Mouse (Mus musculus): ENCODE results near the gene Cyp46a1. TPM values are rescaled to one million over a fixed set of nuclear protein-coding genes. Genes with fewer than 3 reads are reported as not detected.

Gene Cyp46a1
- total and polyA plus RNA-seq, 3 experiments = not detected

- H3K27me3 ChIP-seq (ENCODE audit: control insufficient read depth in 1 of 2, insufficient read depth in 2 of 2, low read length in 2 of 2) = no peaks in the 10 kb centered on the region
- H3K9me3 ChIP-seq (replicated peaks; ENCODE audit: insufficient read depth, low read length) = no peaks in the 10 kb centered on the region
Measured at GRCm38 (mm10) chr12:108386476-108387232, 52.5 kb downstream of the Cyp46a1 start.

GRCm38 (mm10) chr12:108389718-108390117 is 55.5 kb downstream of the Cyp46a1 start:
- H3K9me3 ChIP-seq (replicated peaks; ENCODE audit: insufficient read depth, low read length) = no peaks in the 10 kb centered on the region
- no peaks in the 10 kb centered on the region for H3K4me1 ChIP-seq (ENCODE audit: control insufficient read depth in 1 of 2, insufficient read depth in 2 of 2, low read length in 2 of 2)
- no peak overlapping the region for H3K27ac ChIP-seq (ENCODE audit: control insufficient read depth, low read depth, low read length)
- H3K4me3 ChIP-seq (ENCODE audit: control insufficient read depth in 1 of 2, insufficient read depth in 1 of 2, low read depth in 2 of 2, low read length in 2 of 2) = no peak overlapping the region
- H3K36me3 ChIP-seq (ENCODE audit: control insufficient read depth in 1 of 2, insufficient read depth in 2 of 2, low read length in 2 of 2) = no peaks in the 10 kb centered on the region
- DNase-seq (ENCODE audit: low read depth, low spot score) = no peak
- no peaks in the 10 kb centered on the region for H3K27me3 ChIP-seq (ENCODE audit: control insufficient read depth in 1 of 2, insufficient read depth in 2 of 2, low read length in 2 of 2)
- H3K9ac ChIP-seq (ENCODE audit: control insufficient read depth, low read depth, low read length, poor library complexity, severe bottlenecking) = no peak overlapping the region
- TF ChIP-seq MAZ (IDR thresholded peaks at IDR 0.05; ENCODE audit: low read depth, low read length) (no peak), BHLHE40 (IDR thresholded peaks at IDR 0.05; ENCODE audit: borderline replicate concordance, low read depth, low read length) (no peak), MYB (IDR thresholded peaks at IDR 0.05; ENCODE audit: low read depth, low read length) (no peak), USF2 (IDR thresholded peaks at IDR 0.05; ENCODE audit: borderline replicate concordance in 1 of 2, insufficient read depth in 1 of 2, low read depth in 1 of 2, low read length in 2 of 2) (no peak), CHD2 (IDR thresholded peaks at IDR 0.05; ENCODE audit: low read length) (no peak), POLR2AphosphoS5 (IDR thresholded peaks at IDR 0.05; ENCODE audit: borderline replicate concordance, low read depth, low read length) (no peak), TBP (IDR thresholded peaks at IDR 0.05; ENCODE audit: low read depth, low read length) (no peak), SMC3 (IDR thresholded peaks at IDR 0.05; ENCODE audit: low read depth, low read length) (no peak), UBTF (IDR thresholded peaks at IDR 0.05; ENCODE audit: borderline replicate concordance, insufficient read depth, low read depth, low read length) (no peak), POLR2AphosphoS2 (IDR thresholded peaks at IDR 0.05; ENCODE audit: low read length) (no peak), USF1 (IDR thresholded peaks at IDR 0.05; ENCODE audit: low read depth, low read length) (no peak), CTCF (IDR thresholded peaks at IDR 0.05 in 2 of 3, conservative IDR thresholded peaks at IDR 0.05 in 1 of 3; ENCODE audit: control insufficient read depth in 1 of 3, insufficient read depth in 1 of 3, low read depth in 2 of 3, low read length in 3 of 3, poor library complexity in 1 of 3, severe bottlenecking in 1 of 3) (no peak), MEF2A (IDR thresholded peaks at IDR 0.05; ENCODE audit: extremely low read depth, insufficient replicate concordance, low read depth, low read length, poor library complexity, severe bottlenecking) (no peak), GATA1 (IDR thresholded peaks at IDR 0.05; ENCODE audit: low read depth, low read length) (no peak), ZNF384 (IDR thresholded peaks at IDR 0.05; ENCODE audit: low read depth, low read length) (no peak), E2F4 (IDR thresholded peaks at IDR 0.05; ENCODE audit: borderline replicate concordance, low read depth, low read length) (no peak)
- no peaks in the 10 kb centered on the region for H3K79me2 ChIP-seq (ENCODE audit: control insufficient read depth, insufficient read depth, low read length, poor library complexity)

More at GRCm38 (mm10) chr12:108386476-108387232, 52.5 kb downstream of the Cyp46a1 start:
- TF ChIP-seq USF1 (IDR thresholded peaks at IDR 0.05; ENCODE audit: low read depth, low read length) (no peak), EP300 (IDR thresholded peaks at IDR 0.05; ENCODE audit: low read depth in 1 of 2, low read length in 2 of 2) (no peak), E2F4 (IDR thresholded peaks at IDR 0.05; ENCODE audit: borderline replicate concordance, low read depth, low read length) (no peak), ETS1 (IDR thresholded peaks at IDR 0.05; ENCODE audit: low read depth, low read length) (no peak), GATA1 (IDR thresholded peaks at IDR 0.05; ENCODE audit: low read depth, low read length) (no peak), TAL1 (IDR thresholded peaks at IDR 0.05; ENCODE audit: low read length) (no peak), MEF2A (IDR thresholded peaks at IDR 0.05; ENCODE audit: extremely low read depth, insufficient replicate concordance, low read depth, low read length, poor library complexity, severe bottlenecking) (no peak), MAX (IDR thresholded peaks at IDR 0.05; ENCODE audit: low read length) (no peak), MYB (IDR thresholded peaks at IDR 0.05; ENCODE audit: low read depth, low read length) (no peak), BHLHE40 (IDR thresholded peaks at IDR 0.05; ENCODE audit: borderline replicate concordance, low read depth, low read length) (no peak), ELF1 (IDR thresholded peaks at IDR 0.05; ENCODE audit: low read depth, low read length) (no peak), POLR2AphosphoS5 (IDR thresholded peaks at IDR 0.05; ENCODE audit: borderline replicate concordance, low read depth, low read length) (no peak), ZKSCAN1 (IDR thresholded peaks at IDR 0.05; ENCODE audit: low read depth, low read length) (no peak), MXI1 (IDR thresholded peaks at IDR 0.05; ENCODE audit: low read depth, low read length) (no peak), UBTF (IDR thresholded peaks at IDR 0.05; ENCODE audit: borderline replicate concordance, insufficient read depth, low read depth, low read length) (no peak), JUND (IDR thresholded peaks at IDR 0.05; ENCODE audit: low read depth, low read length) (no peak), HCFC1 (IDR thresholded peaks at IDR 0.05; ENCODE audit: low read depth, low read length) (no peak), USF2 (IDR thresholded peaks at IDR 0.05; ENCODE audit: borderline replicate concordance in 1 of 2, insufficient read depth in 1 of 2, low read depth in 1 of 2, low read length in 2 of 2) (no peak), RCOR1 (IDR thresholded peaks at IDR 0.05; ENCODE audit: low read depth, low read length) (no peak)
- Histone ChIP-seq H3K79me2 (ENCODE audit: control insufficient read depth, insufficient read depth, low read length, poor library complexity) (no peaks in the 10 kb centered on the region), H3K36me3 (ENCODE audit: control insufficient read depth in 1 of 2, insufficient read depth in 2 of 2, low read length in 2 of 2) (no peaks in the 10 kb centered on the region), H3K27ac (ENCODE audit: control insufficient read depth, low read depth, low read length) (no peak overlapping the region), H3K9ac (ENCODE audit: control insufficient read depth, low read depth, low read length, poor library complexity, severe bottlenecking) (no peak overlapping the region), H3K4me1 (ENCODE audit: control insufficient read depth in 1 of 2, insufficient read depth in 2 of 2, low read length in 2 of 2) (no peaks in the 10 kb centered on the region), H3K4me3 (ENCODE audit: control insufficient read depth in 1 of 2, insufficient read depth in 1 of 2, low read depth in 2 of 2, low read length in 2 of 2) (no peak overlapping the region)
- DNase-seq (ENCODE audit: low read depth, low spot score) = no peak

Data from MEL (cell line).